In genomic region chr15:81077551-81077950, GRCm38 (mm10) we compare ENCODE assay signal across 11 mouse cellular contexts.
DNase-seq lines count a peak whose midpoint lies in the region; TF ChIP-seq lines count a peak whose summit lies in the region.
"Had no signal": no experiment of that assay in that cellular context is flagged by ENCODE, and none has a peak within 500 bp of the region (broad histone marks: within the 10 kb centered on the region; RNA-seq: fewer than 3 reads in every experiment).

No protein-coding gene starts in this region.

- no peak overlapping the region for H3K4me3 ChIP-seq in lung, adult 2 months (replicated peaks; ENCODE audit: extremely low read depth, low read depth, low read length)
- H3K4me3 ChIP-seq: hindbrain, embryonic 12.5 days; midbrain, embryonic 15.5 days had no signal

- no peak for TF ChIP-seq POLR2A in lung, adult 2 months (IDR thresholded peaks at IDR 0.05; ENCODE audit: borderline replicate concordance, extremely low read depth, low read depth, low read length)

- DNase-seq in adrenal gland, postnatal 10 days = peak; percentile 50
- no peak for DNase-seq in adrenal gland, adult 8-10 months
- no peak for DNase-seq in lung, adult 2 months
- DNase-seq in lung, adult 18-20 months = no peak
- DNase-seq in induced T-regulatory cell, adult 2 months (ENCODE audit: low read depth) = peak; percentile 80
- DNase-seq in thymus, postnatal 0 days (ENCODE audit: low spot score) = peak; percentile 73
- DNase-seq in right cerebral cortex, postnatal 10 days (ENCODE audit: low spot score in 2 of 2) = no peak
- no peak for DNase-seq in layer of hippocampus, adult 9-10 months (ENCODE audit: low spot score)
- DNase-seq: right cerebral cortex, postnatal 25 days had no signal

- no peaks in the 10 kb centered on the region; the same call in 1 of the 2 replicates for H3K4me1 ChIP-seq in lung, adult 2 months (ENCODE audit: control insufficient read depth, insufficient read depth, low read length)
- H3K4me1 ChIP-seq: hindbrain, embryonic 12.5 days; midbrain, embryonic 15.5 days had no signal

- 94% methylated on average over 4 of the region's 4 CpGs for WGBS in lung, adult 2 months

- peak; percentile 45 for TF ChIP-seq CTCF in lung, adult 2 months (IDR thresholded peaks at IDR 0.05; ENCODE audit: insufficient read depth, low read length)

Comparison
In these comparisons a context has a peak if more than half of its experiments do, and no peak if none do; other contexts are left out.
1. DNase-seq: peak in adrenal gland, postnatal 10 days (single experiment), induced T-regulatory cell, adult 2 months (single experiment) and thymus, postnatal 0 days (single experiment); none in adrenal gland, adult 8-10 months (single experiment), lung, adult 2 months (single experiment), lung, adult 18-20 months (0 of 2), right cerebral cortex, postnatal 10 days (0 of 2) and layer of hippocampus, adult 9-10 months (single experiment).